Mouse (Mus musculus): ENCODE measurements around the gene Plekhm3.

DNA sequence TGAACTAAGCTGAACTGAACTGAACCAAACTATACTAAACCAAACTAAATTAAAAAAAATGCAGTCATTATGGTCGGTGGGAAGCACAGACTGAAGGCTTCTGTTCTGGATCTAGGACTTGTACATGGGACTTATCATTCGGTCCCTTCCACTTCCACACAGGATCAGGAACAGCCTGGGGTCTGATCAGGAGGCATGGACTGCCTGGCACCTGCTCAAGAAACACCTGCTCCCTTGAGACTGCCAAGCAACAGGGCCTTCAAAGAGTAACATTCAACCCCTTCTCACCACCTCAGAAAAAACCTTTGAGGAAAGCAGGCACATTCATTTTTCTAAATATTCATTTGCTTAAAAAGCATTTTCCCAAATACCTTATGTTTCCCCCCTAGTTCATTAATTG lies 103.4 kb downstream of the Plekhm3 start:
- no peak for TF ChIP-seq POLR2A (IDR thresholded peaks at IDR 0.05; ENCODE audit: borderline replicate concordance, extremely low read depth, insufficient read depth, insufficient read length, poor library complexity, severe bottlenecking)
- TF ChIP-seq CTCF (IDR thresholded peaks at IDR 0.05; ENCODE audit: borderline replicate concordance, extremely low read depth, insufficient read depth, insufficient read length), result no peak
